Mouse (Mus musculus) erythroblast, embryonic 14.5 days (primary cell): ENCODE measurements around the gene Tymp.

Source experiments
- GATA1 ChIP-seq: IDR thresholded peaks from 2 replicates; pipeline ENCODE4 v1.6.1; 2012; ENCODE audit warnings: low read length, inconsistent platforms, mixed read lengths
- TAL1 ChIP-seq: IDR thresholded peaks from 3 replicates; pipeline ENCODE4 v1.6.1; 2012; ENCODE audit warnings: low read length, inconsistent platforms, mixed read lengths

DNA sequence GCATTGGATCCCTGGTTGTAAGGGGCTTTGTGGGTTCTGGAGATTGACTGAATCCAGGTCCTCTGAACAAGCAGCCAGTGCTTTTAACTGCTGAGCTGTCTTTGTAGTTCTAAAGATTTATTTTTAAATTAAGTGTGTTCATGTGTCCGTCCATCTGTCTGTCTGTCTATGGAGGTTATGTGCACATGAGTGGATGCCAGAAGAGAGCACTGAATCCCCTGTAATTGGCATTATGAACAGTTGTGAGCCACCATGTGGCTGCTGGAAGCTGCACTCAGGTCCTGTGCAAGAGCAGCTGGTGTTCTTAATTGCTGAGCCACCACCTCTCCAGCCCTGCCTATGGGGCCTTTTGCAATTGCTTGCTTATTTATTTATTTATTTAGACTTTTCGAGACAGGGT lies 21.3 kb upstream of the Tymp start:
- TF ChIP-seq GATA1 (no peak), TAL1 (no peak)
